Mouse (Mus musculus) CH12.LX (cell line): ENCODE measurements around the gene AL732309.1. TPM values are rescaled to one million over a fixed set of nuclear protein-coding genes. Genes with fewer than 3 reads are reported as not detected.

Experiments used
- DNase-seq: peaks from one replicate; pipeline ENCODE4 v3.0.0-alpha.2; 2013; ENCODE audit errors: extremely low read depth
- H3K27ac ChIP-seq: 2 replicates; pipeline ENCODE4 v1.5.1; 2012; ENCODE audit warnings: low read depth, mild to moderate bottlenecking, control low read depth, moderate library complexity; ENCODE audit not compliant: insufficient read depth
- H3K27me3 ChIP-seq: replicated peaks from 2 replicates; pipeline ENCODE3; 2012; ENCODE audit warnings: inconsistent platforms
- H3K36me3 ChIP-seq, 2 experiments: replicated peaks in 1 of 2; 2 replicates each; pipeline versions ENCODE3 to v1.6.1; 2012; ENCODE audit warnings: inconsistent platforms in 1 of 2, low read length in 1 of 2, mild to moderate bottlenecking in 1 of 2, mixed read lengths in 1 of 2, moderate library complexity in 1 of 2; ENCODE audit not compliant: control insufficient read depth in 1 of 2, insufficient read depth in 1 of 2
- H3K4me1 ChIP-seq, 2 experiments: 2 replicates each; pipeline ENCODE4 v1.6.1; 2012; ENCODE audit warnings: inconsistent platforms in 1 of 2, moderate library complexity in 1 of 2; ENCODE audit not compliant: insufficient read depth in 2 of 2, control insufficient read depth in 1 of 2
- H3K4me2 ChIP-seq: 2 replicates; pipeline ENCODE4 v1.6.1; 2012; ENCODE audit warnings: low read depth, mild to moderate bottlenecking, control low read depth; ENCODE audit not compliant: poor library complexity, insufficient read depth, severe bottlenecking
- H3K4me3 ChIP-seq, 3 experiments: fragments of 150-350 bp in 1 of 3; sonication (generic) in 1 of 3; replicated peaks in 1 of 3; 2 replicates each; pipeline versions ENCODE3 to v1.5.1; 2011 to 2012; ENCODE audit warnings: low read depth in 2 of 3, low read length in 2 of 3, mild to moderate bottlenecking in 2 of 3, moderate library complexity in 2 of 3, control low read depth in 1 of 3, improper control_type of control experiment in 1 of 3, inconsistent platforms in 1 of 3, mixed read lengths in 1 of 3; ENCODE audit not compliant: poor library complexity in 1 of 3
- H3K79me2 ChIP-seq: replicated peaks from 2 replicates; pipeline ENCODE4 v1.6.1; 2012; ENCODE audit warnings: mild to moderate bottlenecking, moderate library complexity; ENCODE audit not compliant: control insufficient read depth, poor library complexity, insufficient read depth, severe bottlenecking; ENCODE audit errors: extremely low read depth
- H3K9ac ChIP-seq: 2 replicates; pipeline ENCODE4 v1.6.1; 2012; ENCODE audit warnings: low read depth, mild to moderate bottlenecking, control low read depth, moderate library complexity; ENCODE audit not compliant: insufficient read depth
- H3K9me3 ChIP-seq: replicated peaks from 2 replicates; pipeline ENCODE3; 2012; ENCODE audit warnings: low read length, inconsistent platforms, mixed read lengths
- BHLHE40 ChIP-seq: IDR thresholded peaks from 2 replicates; pipeline ENCODE4 v1.6.1; 2011; ENCODE audit warnings: mild to moderate bottlenecking, low read depth, low read length, improper control_type of control experiment
- CTCF ChIP-seq, 2 experiments: IDR thresholded peaks in 1 of 2; conservative IDR thresholded peaks in 1 of 2; 2 replicates each; pipeline ENCODE4 v1.5.1; 2011 to 2012; ENCODE audit warnings: low read depth in 2 of 2, low read length in 2 of 2, improper control_type of control experiment in 1 of 2, inconsistent platforms in 1 of 2, mild to moderate bottlenecking in 1 of 2, moderate library complexity in 1 of 2
- E2F4 ChIP-seq: IDR thresholded peaks from 2 replicates; pipeline ENCODE4 v1.6.1; 2011; ENCODE audit warnings: low read depth, low read length, improper control_type of control experiment; ENCODE audit not compliant: insufficient replicate concordance
- ELF1 ChIP-seq: IDR thresholded peaks from 2 replicates; pipeline ENCODE4 v1.6.1; 2014; ENCODE audit warnings: low read depth, mild to moderate bottlenecking, inconsistent platforms, low read length, improper control_type of control experiment
- HCFC1 ChIP-seq: IDR thresholded peaks from 2 replicates; pipeline ENCODE4 v1.6.1; 2012; ENCODE audit warnings: low read depth, mild to moderate bottlenecking, inconsistent platforms, low read length, improper control_type of control experiment
- JUN ChIP-seq: IDR thresholded peaks from 2 replicates; pipeline ENCODE4 v1.6.1; 2011; ENCODE audit warnings: low read depth, mild to moderate bottlenecking, low read length, improper control_type of control experiment, moderate library complexity; ENCODE audit not compliant: insufficient read depth
- JUND ChIP-seq: conservative IDR thresholded peaks from 2 replicates; pipeline ENCODE4 v1.6.1; 2011; ENCODE audit warnings: low read depth, low read length, improper control_type of control experiment
- KAT2A ChIP-seq: IDR thresholded peaks from 2 replicates; pipeline ENCODE4 v1.6.1; 2012; ENCODE audit warnings: low read length, improper control_type of control experiment, inconsistent platforms; ENCODE audit not compliant: insufficient replicate concordance
- MAZ ChIP-seq: IDR thresholded peaks from 2 replicates; pipeline ENCODE4 v1.6.1; 2012; ENCODE audit warnings: low read depth, mild to moderate bottlenecking, inconsistent platforms, low read length, improper control_type of control experiment, moderate library complexity
- MEF2A ChIP-seq: IDR thresholded peaks from 2 replicates; pipeline ENCODE4 v1.6.1; 2014; ENCODE audit warnings: low read depth, mild to moderate bottlenecking, inconsistent platforms, low read length, improper control_type of control experiment, borderline replicate concordance
- MXI1 ChIP-seq: IDR thresholded peaks from 2 replicates; pipeline ENCODE4 v1.6.1; 2011; ENCODE audit warnings: mild to moderate bottlenecking, low read depth, low read length, improper control_type of control experiment
- MYC ChIP-seq: IDR thresholded peaks from 2 replicates; pipeline ENCODE4 v1.6.1; 2011; ENCODE audit warnings: low read depth, mild to moderate bottlenecking, improper control_type of control experiment, low read length
- NELFE ChIP-seq: IDR thresholded peaks from 2 replicates; pipeline ENCODE4 v1.6.1; 2011; ENCODE audit warnings: low read depth, low read length, improper control_type of control experiment
- PAX5 ChIP-seq: IDR thresholded peaks from 2 replicates; pipeline ENCODE4 v1.6.1; 2012; ENCODE audit warnings: low read length, inconsistent platforms, mixed read lengths
- SIN3A ChIP-seq: IDR thresholded peaks from 2 replicates; pipeline ENCODE4 v1.6.1; 2012; ENCODE audit warnings: low read length, improper control_type of control experiment, inconsistent platforms
- SMC3 ChIP-seq: IDR thresholded peaks from 2 replicates; pipeline ENCODE4 v1.6.1; 2011; ENCODE audit warnings: low read depth, low read length, improper control_type of control experiment
- TBP ChIP-seq: conservative IDR thresholded peaks from 2 replicates; pipeline ENCODE4 v1.6.1; 2011; ENCODE audit warnings: low read depth, low read length, improper control_type of control experiment
- TCF12 ChIP-seq: IDR thresholded peaks from 2 replicates; pipeline ENCODE4 v1.6.1; 2014; ENCODE audit warnings: low read depth, mild to moderate bottlenecking, inconsistent platforms, low read length, improper control_type of control experiment
- UBTF ChIP-seq: IDR thresholded peaks from 2 replicates; pipeline ENCODE4 v1.6.1; 2012; ENCODE audit warnings: low read depth, mild to moderate bottlenecking, inconsistent platforms, low read length, improper control_type of control experiment, moderate library complexity
- ZKSCAN1 ChIP-seq: IDR thresholded peaks from 2 replicates; pipeline ENCODE4 v1.6.1; 2012; ENCODE audit warnings: low read depth, inconsistent platforms, low read length, improper control_type of control experiment, borderline replicate concordance
- ZNF384 ChIP-seq: IDR thresholded peaks from 2 replicates; pipeline ENCODE4 v1.6.1; 2012; ENCODE audit warnings: low read depth, low read length, improper control_type of control experiment, inconsistent platforms
- dilution Hi-C: fragments of 300-500 bp; cut with MboI; formaldehyde crosslinking; loops from 2 replicates; pipeline ENCODE4 v1.14.3; 2020; ENCODE audit warnings: low sequenced_read_pairs; ENCODE audit not compliant: extremely low pct_unique_long_range_greater_than_20kb, extremely low pct_ligation_motif_present
- in situ Hi-C: fragments of 300-500 bp; cut with MboI; formaldehyde crosslinking; loops from 3 replicates; pipeline ENCODE4 v1.14.3; 2019; ENCODE audit warnings: low sequenced_read_pairs, low pct_ligation_motif_present, low pct_unique_long_range_greater_than_20kb, mixed read lengths
- polyA plus RNA-seq: library from polyadenylated mRNA; unstranded; fragments of >175 nt; gene quantifications from 2 replicates; pipeline ENCODE4 v1.2.1, GENCODE M21; 2012; ENCODE audit warnings: low read depth; ENCODE audit not compliant: insufficient read length
- total RNA-seq, 2 experiments: library from RNA; depleted of rRNA; stranded (reverse); fragments of 300-350 nt in 1 of 2; fragments of >200 nt in 1 of 2; gene quantifications; 2 replicates each; pipeline ENCODE4 v1.2.3; 2012 to 2014

Gene AL732309.1
- total and polyA plus RNA-seq, 3 experiments: 4.5 to 8.9 (median 6.7) TPM

DNA sequence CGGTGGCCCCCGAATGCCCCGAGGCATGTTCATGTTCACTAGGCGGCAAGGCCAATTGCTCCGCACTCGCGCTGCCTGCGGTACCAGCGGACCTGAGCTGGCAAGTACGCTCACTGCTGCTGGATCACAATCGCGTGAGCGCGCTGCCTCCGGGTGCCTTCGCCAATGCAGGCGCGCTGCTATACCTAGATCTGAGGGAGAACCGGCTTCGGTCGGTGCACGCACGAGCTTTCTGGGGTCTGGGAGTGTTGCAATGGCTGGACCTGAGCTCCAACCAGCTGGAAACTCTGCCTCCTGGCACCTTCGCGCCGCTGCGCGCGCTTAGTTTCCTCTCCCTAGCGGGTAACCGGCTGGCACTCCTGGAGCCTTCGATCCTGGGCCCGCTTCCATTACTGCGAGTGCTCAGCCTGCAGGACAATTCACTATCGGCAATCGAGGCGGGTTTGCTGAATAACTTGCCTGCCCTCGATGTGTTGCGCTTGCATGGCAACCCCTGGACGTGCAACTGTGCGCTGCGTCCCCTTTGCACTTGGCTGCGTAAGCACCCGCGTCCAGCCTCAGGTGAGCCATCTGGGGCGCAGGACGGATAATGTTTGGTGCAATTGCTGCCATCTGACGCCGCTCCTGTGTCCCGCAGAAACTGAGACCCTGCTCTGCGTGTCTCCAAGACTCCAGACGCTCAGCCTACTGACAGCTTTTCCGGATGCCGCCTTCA, 43.6 kb upstream of the AL732309.1 start:
- Histone ChIP-seq H3K9me3 (no peaks in the 10 kb centered on the region), H3K36me3 (peaks cover 10 to 20% of the 10 kb centered on the region in 2 experiments), H3K27me3 (peaks cover 46% of the 10 kb centered on the region), H3K4me2 (no peak overlapping the region), H3K4me3 (no peak overlapping the region), H3K27ac (no peak overlapping the region), H3K79me2 (no peaks in the 10 kb centered on the region), H3K4me1 (peaks cover 2 to 4% of the 10 kb centered on the region in 2 experiments; a peak in 3 of 4 replicates), H3K9ac (no peak overlapping the region)
- in situ Hi-C loops: no loop called here
- TF ChIP-seq JUND (no peak), KAT2A (no peak), ELF1 (no peak), CTCF (conservative IDR thresholded peaks at IDR 0.05 in 1 of 2, IDR thresholded peaks at IDR 0.05 in 1 of 2; ENCODE audit: low read depth in 2 of 2, low read length in 2 of 2) (no peak), E2F4 (no peak), MYC (no peak), BHLHE40 (no peak)
- no peak for DNase-seq
- dilution Hi-C loops: no loop called here

DNA sequence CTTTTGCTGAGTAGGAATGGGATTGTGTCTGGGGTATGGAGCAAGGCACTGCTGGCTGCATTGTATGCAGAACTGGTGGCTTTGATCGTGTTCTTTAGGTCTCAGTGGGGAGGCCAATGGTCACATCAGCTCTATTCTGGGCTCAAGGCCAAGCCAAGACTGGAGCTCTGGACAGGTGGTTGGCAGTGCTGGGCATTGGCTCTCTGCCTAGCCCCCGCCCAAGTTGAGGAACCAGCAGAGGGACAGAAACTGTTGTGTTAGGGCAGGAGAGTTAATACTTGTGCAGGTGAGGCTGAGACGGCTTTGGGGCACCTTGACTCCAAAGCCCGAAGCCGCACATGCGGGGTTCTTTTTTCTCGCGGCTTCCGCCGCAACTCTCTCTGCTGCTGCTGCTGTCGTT, 43.0 kb upstream of the AL732309.1 start, which contains the start of gene Lrrc26:
Lrrc26 (plus strand) TSS at position 265 of the 400 bp plus-strand sequence.
- no peak for DNase-seq
- TF ChIP-seq E2F4 (no peak), NELFE (no peak), TBP (no peak), JUN (no peak), PAX5 (no peak), MXI1 (no peak), UBTF (no peak), TCF12 (no peak), HCFC1 (no peak), MEF2A (no peak), BHLHE40 (no peak), SMC3 (no peak), SIN3A (no peak), MAZ (no peak), ZNF384 (no peak), CTCF (conservative IDR thresholded peaks at IDR 0.05 in 1 of 2, IDR thresholded peaks at IDR 0.05 in 1 of 2; ENCODE audit: low read depth in 2 of 2, low read length in 2 of 2) (no peak), ZKSCAN1 (no peak)
- no peak within 1 kb of the TSS for H3K4me3 ChIP-seq
- peaks cover 40% of the 10 kb centered on the region for H3K27me3 ChIP-seq
- H3K4me2 ChIP-seq: no peak within 1 kb of the TSS
- H3K79me2 ChIP-seq: no peaks in the 10 kb centered on the region
- H3K4me1 ChIP-seq: peaks cover 2 to 4% of the 10 kb centered on the region in 2 experiments; a peak in 3 of 4 replicates
- in situ Hi-C loops: no loop called here
- peaks cover 16 to 26% of the 10 kb centered on the region in 2 experiments for H3K36me3 ChIP-seq
- no peak within 1 kb of the TSS for H3K27ac ChIP-seq
- H3K9ac ChIP-seq: no peak within 1 kb of the TSS
- dilution Hi-C loops: no loop called here
- H3K9me3 ChIP-seq: no peaks in the 10 kb centered on the region
